20 mouse cellular contexts compared by ENCODE assay signal in genomic region chr19:46367798-46368590, GRCm38 (mm10). TPM values are rescaled to one million over a fixed set of nuclear protein-coding genes. Genes with fewer than 3 reads are reported as not detected.
DNase-seq lines count a peak whose midpoint lies in the region; TF ChIP-seq lines count a peak whose summit lies in the region.
"Had no signal": no experiment of that assay in that cellular context is flagged by ENCODE, and none has a peak within 500 bp of the region (broad histone marks: within the 10 kb centered on the region; RNA-seq: fewer than 3 reads in every experiment).

No protein-coding gene starts in this region.

- intact Hi-C loops in left cerebral cortex, postnatal 36 days (cut with DNase I): no loop called here

- H3K4me3 ChIP-seq in layer of hippocampus, adult 2 months: no peak overlapping the region
- peak overlapping the region; percentile 70 for H3K4me3 ChIP-seq in testis, adult 2 months (ENCODE audit: control insufficient read depth, low read depth, low read length)
- H3K4me3 ChIP-seq: heart, embryonic 10.5 days; hindbrain, embryonic 10.5 days; lung, embryonic 15.5 days; midbrain, embryonic 10.5 days; neural tube, embryonic 12.5 days had no signal

- no peaks in the 10 kb centered on the region for H3K27me3 ChIP-seq in testis, adult 2 months (ENCODE audit: control insufficient read depth, insufficient read depth, low read length)
- H3K27me3 ChIP-seq: lung, embryonic 15.5 days; neural tube, embryonic 12.5 days had no signal

- H3K4me1 ChIP-seq in testis, adult 2 months (ENCODE audit: control insufficient read depth, insufficient read depth, low read length): peaks cover 6% of the 10 kb centered on the region
- H3K4me1 ChIP-seq: hindbrain, embryonic 10.5 days; lung, embryonic 15.5 days; midbrain, embryonic 10.5 days; neural tube, embryonic 12.5 days had no signal

- H3K27ac ChIP-seq in layer of hippocampus, adult 2 months: peak overlapping the region; percentile 82
- no peak overlapping the region for H3K27ac ChIP-seq in testis, adult 2 months (ENCODE audit: control insufficient read depth, insufficient read depth, low read depth, low read length)
- H3K27ac ChIP-seq: heart, embryonic 10.5 days; hindbrain, embryonic 10.5 days; hindbrain, postnatal 0 days; liver, embryonic 14.5 days; lung, embryonic 15.5 days; midbrain, embryonic 10.5 days; neural tube, embryonic 12.5 days; stomach, postnatal 0 days had no signal

- peak in 1 of 2 experiments; percentile 54 for DNase-seq in layer of hippocampus, adult 2 months (ENCODE audit: low spot score in 2 of 2)
- no peak for DNase-seq in layer of hippocampus, adult 9-10 months (ENCODE audit: low spot score)
- no peak for DNase-seq in testis, postnatal 14 days (ENCODE audit: low spot score)
- DNase-seq in left cerebral cortex, postnatal 36 days (ENCODE audit: low spot score in 2 of 2): peak; percentile 57 to 80
- no peak for DNase-seq in ovary, postnatal 14 days (ENCODE audit: low spot score)
- DNase-seq in heart, adult 8-10 months (ENCODE audit: low spot score): no peak
- DNase-seq: adrenal gland, adult 8-10 months; embryo, embryonic 11 days; kidney, adult 11 months; lung, postnatal 4 days; thymus, postnatal 25 days had no signal

- TF ChIP-seq CTCF in layer of hippocampus, adult 2 months (conservative IDR thresholded peaks at IDR 0.05): no peak
- TF ChIP-seq CTCF in testis, adult 2 months (IDR thresholded peaks at IDR 0.05; ENCODE audit: control insufficient read depth, insufficient read depth, insufficient replicate concordance, low read depth, low read length): no peak

- TF ChIP-seq POLR2A in testis, adult 2 months (IDR thresholded peaks at IDR 0.05; ENCODE audit: control insufficient read depth, low read depth, low read length): no peak; the same call in 1 of the 2 replicates

- no peaks in the 10 kb centered on the region for H3K36me3 ChIP-seq in testis, adult 2 months (ENCODE audit: control insufficient read depth, insufficient read depth, low read length)
- H3K36me3 ChIP-seq: heart, embryonic 10.5 days; lung, embryonic 15.5 days; midbrain, embryonic 10.5 days; neural tube, embryonic 12.5 days had no signal

RNA-seq across cellular contexts. Expression of gene 2310034G01Rik, which starts 17.9 kb away (rescaled TPM):
- 1 to 10 TPM; 1.0 to 1.3 TPM for total RNA-seq in layer of hippocampus, adult 2 months (2021)
- 0.49 and 0.88 TPM in 2 replicates for polyA plus RNA-seq in testis, adult 2 months (2012; rRNA removed)
- under 1 TPM; 0.62 to 0.68 TPM for total RNA-seq in left cerebral cortex, postnatal 36 days (2021)
- total RNA-seq in heart, adult 8-10 months (2022): under 1 TPM; 0.44 to 0.66 (median 0.48) TPM

RNA-seq across cellular contexts. Expression of gene Mfsd13a, which starts 27.1 kb away (rescaled TPM):
- total RNA-seq in layer of hippocampus, adult 2 months (2021): 10 to 100 TPM; 30.2 to 30.5 TPM
- 20.0 and 24.3 TPM in 2 replicates for polyA plus RNA-seq in testis, adult 2 months (2012; rRNA removed)
- total RNA-seq in left cerebral cortex, postnatal 36 days (2021): 10 to 100 TPM; 25.6 to 27.8 TPM
- total RNA-seq in heart, adult 8-10 months (2022): 1 to 10 TPM; 3.7 to 4.5 (median 3.8) TPM

RNA-seq across cellular contexts. Expression of gene Actr1a, which starts 27.6 kb away (rescaled TPM):
- 100 to 1,000 TPM; 179 to 184 TPM for total RNA-seq in layer of hippocampus, adult 2 months (2021)
- polyA plus RNA-seq in testis, adult 2 months (2012; rRNA removed): 179 and 194 TPM in 2 replicates
- total RNA-seq in left cerebral cortex, postnatal 36 days (2021): 100 to 1,000 TPM; 175 to 195 TPM
- 10 to 100 TPM; 86.7 to 93.0 (median 89.0) TPM for total RNA-seq in heart, adult 8-10 months (2022)

RNA-seq across cellular contexts. Expression of gene Sufu, which starts 28.7 kb away (rescaled TPM):
- total RNA-seq in layer of hippocampus, adult 2 months (2021): 10 to 100 TPM; 20.3 to 23.2 TPM
- polyA plus RNA-seq in testis, adult 2 months (2012; rRNA removed): 186 and 202 TPM in 2 replicates
- total RNA-seq in left cerebral cortex, postnatal 36 days (2021): 10 to 100 TPM; 18.3 to 18.6 TPM
- total RNA-seq in heart, adult 8-10 months (2022): 10 to 100 TPM; 11.7 to 13.0 (median 12.1) TPM

RNA-seq across cellular contexts. Expression of gene Cuedc2, which starts 29.5 kb away (rescaled TPM):
- total RNA-seq in layer of hippocampus, adult 2 months (2021): 100 to 1,000 TPM; 171 to 178 TPM
- 24.5 and 28.4 TPM in 2 replicates for polyA plus RNA-seq in testis, adult 2 months (2012; rRNA removed)
- 100 to 1,000 TPM; 166 to 216 TPM for total RNA-seq in left cerebral cortex, postnatal 36 days (2021)
- 10 to 100 TPM; 76.5 to 91.0 (median 83.5) TPM for total RNA-seq in heart, adult 8-10 months (2022)

Comparison
In these comparisons a context has a peak if more than half of its experiments do, and no peak if none do; other contexts are left out.
1. DNase-seq: peak in left cerebral cortex, postnatal 36 days (2 of 2); none in layer of hippocampus, adult 9-10 months (single experiment), testis, postnatal 14 days (single experiment), ovary, postnatal 14 days (single experiment) and heart, adult 8-10 months (single experiment).
2. RNA of gene Mfsd13a, which starts 27.1 kb away (total RNA-seq): 30.2 to 30.5 TPM in layer of hippocampus, adult 2 months and 25.6 to 27.8 TPM in left cerebral cortex, postnatal 36 days; 3.7 to 4.5 TPM in heart, adult 8-10 months; every median in the first group is over 4 times any median in the second.